Mouse (Mus musculus) ZHBTc4 (cell line): Measurements from ENCODE around the gene Grid1.

Experiments
- DNase-seq: peaks from one replicate; pipeline ENCODE4 v3.0.0-alpha.2; 2011; ENCODE audit warnings: low read depth, low spot score

Grid1 gene

GRCm38 (mm10) chr14:34908804-34909203 lies 88.9 kb downstream of the Grid1 start:
- no peak for DNase-seq

DNA sequence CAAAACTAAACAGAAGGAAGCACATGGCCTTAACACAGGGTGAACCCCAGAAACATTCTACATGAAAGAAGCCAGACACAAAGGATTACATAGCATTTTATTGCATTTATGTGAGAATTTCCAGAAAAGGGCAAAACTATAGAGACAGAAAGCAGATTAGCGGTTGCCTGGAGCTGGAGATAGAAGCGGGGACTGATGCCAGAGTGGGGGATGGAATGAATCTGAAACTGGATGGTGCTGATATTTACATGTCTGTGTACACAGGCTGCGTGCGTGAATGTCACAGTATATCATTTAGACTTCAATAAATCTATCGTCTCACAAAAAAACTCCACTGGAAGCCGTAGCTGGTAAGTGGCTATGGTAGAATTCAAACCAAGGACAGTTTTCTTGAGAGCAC lies 96.4 kb downstream of the Grid1 start:
- DNase-seq, result no peak

DNA sequence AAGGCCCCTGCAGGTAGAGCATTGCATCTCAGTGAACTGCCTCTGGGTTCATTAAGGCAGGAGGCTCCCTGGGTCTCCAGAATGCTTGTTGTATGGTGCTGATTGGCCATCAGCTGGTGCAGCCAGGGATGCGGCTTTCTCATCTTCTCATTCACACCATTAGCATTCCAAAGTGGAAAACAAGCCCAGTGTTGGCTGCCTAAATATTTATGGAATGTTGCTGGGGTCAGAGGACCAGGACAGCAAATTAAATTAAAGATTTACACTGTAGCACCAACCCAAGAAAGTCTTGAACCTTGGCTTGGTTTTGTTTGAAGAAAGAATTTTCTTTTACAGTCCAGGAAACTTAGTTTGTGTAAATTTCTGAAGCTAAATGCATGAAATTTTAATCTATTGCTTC lies 97.2 kb downstream of the Grid1 start:
- no peak for DNase-seq

- DNase-seq, result no peak
Observed at GRCm38 (mm10) chr14:34919221-34919620, 99.3 kb downstream of the Grid1 start.

GRCm38 (mm10) chr14:34921265-34921664 lies 101.4 kb downstream of the Grid1 start:
- DNase-seq, result no peak

GRCm38 (mm10) chr14:34925021-34925420 lies 105.1 kb downstream of the Grid1 start:
- no peak for DNase-seq

GRCm38 (mm10) chr14:34930040-34930719 lies 110.3 kb downstream of the Grid1 start:
- DNase-seq, result no peak

GRCm38 (mm10) chr14:34933197-34933596 lies 113.3 kb downstream of the Grid1 start:
- DNase-seq, result no peak

- DNase-seq, result no peak
Observed at GRCm38 (mm10) chr14:34936192-34936770, 116.4 kb downstream of the Grid1 start.

DNA sequence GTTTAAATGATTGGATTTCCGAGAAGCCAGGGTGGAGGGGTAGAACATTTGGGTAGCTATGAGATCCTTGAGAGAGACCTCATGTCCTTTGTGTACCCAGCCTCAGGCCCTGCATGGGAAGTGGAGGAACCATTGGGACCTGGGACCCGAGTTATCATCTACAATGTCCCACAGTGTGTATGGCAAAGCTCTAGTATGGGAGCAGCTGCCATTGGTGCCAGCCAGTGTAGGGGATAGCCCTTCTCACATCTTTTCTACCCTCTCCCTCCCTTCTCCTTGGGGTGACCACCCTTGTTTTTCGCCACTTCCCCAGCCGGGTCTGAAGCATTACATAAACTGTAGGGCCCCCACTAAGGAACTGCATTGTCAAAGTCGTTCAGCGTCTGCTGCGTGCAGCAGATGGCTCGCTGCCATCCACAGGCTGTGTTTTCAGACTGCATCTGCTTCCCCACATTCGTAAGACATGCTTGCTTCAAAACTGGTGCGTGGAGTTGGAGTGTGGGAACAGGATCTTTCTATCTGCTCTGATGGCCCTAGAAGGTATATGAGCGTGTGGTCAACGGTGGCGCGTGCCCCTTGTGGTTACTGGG lies 124.6 kb downstream of the Grid1 start:
- DNase-seq, result no peak

DNA sequence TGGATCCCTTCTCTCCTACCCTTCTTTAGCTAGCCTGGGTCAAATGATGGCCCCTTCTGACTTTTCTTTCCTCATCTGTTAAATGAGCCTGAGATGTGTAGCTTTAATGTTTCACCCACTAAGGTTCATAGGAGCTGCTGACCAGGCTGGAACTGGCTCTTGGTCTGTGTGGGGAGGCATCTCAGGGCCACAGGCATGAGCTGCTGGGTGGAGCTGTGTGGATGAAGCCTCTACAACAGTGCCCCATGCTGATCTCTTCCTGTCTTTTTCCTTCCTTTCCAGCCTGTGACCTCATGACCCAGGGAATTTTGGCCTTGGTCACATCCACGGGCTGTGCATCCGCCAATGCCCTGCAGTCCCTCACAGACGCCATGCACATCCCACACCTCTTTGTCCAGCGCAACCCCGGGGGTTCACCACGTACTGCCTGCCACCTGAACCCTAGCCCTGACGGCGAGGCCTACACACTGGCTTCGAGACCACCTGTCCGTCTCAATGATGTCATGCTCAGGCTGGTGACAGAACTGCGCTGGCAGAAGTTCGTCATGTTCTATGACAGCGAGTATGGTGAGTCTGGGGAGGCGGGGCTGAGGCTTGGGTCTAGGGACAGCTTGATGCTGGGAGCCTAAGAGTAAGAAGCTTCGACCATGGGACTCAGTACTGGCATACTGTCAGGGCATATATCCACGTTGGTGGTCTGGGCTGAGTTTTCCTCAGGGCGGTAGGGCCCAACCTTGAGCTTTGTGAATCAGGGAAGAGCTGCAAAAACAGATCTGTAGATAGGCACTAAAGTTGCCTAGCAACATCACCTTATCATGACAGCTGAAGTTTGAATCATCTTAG lies 125.8 kb downstream of the Grid1 start:
- DNase-seq, result no peak

- DNase-seq, result no peak
Observed at GRCm38 (mm10) chr14:34946314-34946583, 126.3 kb downstream of the Grid1 start.

DNA sequence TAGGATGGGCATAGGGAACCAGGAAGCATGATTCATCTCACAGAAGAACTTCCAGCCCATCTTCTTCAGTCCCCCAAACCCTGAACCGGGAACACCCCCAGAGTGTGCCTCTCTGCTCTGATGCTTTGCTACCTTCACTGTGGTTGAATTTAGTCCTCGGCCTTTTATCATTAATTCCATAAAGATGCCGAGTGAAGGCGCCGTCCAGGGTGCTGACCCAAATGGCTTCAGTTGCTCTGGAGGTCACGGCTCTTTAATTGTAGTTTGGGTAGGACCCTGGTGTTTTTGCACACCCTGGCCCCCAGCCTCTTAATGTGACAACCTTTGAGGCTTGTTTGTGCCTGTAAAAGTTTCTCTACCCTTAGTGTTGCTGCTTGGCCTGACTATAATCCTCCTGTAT lies 128.3 kb downstream of the Grid1 start:
- peak; percentile 44 for DNase-seq

- peak; percentile 53 for DNase-seq
Observed at GRCm38 (mm10) chr14:34952311-34952710, 132.4 kb downstream of the Grid1 start.

- DNase-seq, result no peak
Observed at GRCm38 (mm10) chr14:34953566-34953965, 133.7 kb downstream of the Grid1 start.

DNA sequence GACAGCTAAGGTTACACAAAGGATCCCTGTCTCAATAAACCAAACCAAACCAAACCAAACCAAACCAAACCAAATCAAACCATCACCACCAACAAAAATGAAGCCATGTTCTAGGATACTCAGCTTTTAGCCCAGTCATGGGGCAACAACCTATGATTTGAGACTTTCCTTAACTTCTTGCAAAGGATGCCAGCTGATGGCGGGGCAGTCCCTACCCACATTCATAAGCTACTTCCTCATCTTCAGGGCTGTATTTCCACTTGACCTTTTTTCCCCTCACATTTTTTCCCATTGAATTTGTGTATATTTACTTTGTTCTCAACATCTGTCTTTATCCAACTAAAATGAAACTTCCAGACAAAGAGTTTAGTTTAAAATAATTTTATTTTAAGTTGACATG lies 135.8 kb downstream of the Grid1 start:
- no peak for DNase-seq

DNA sequence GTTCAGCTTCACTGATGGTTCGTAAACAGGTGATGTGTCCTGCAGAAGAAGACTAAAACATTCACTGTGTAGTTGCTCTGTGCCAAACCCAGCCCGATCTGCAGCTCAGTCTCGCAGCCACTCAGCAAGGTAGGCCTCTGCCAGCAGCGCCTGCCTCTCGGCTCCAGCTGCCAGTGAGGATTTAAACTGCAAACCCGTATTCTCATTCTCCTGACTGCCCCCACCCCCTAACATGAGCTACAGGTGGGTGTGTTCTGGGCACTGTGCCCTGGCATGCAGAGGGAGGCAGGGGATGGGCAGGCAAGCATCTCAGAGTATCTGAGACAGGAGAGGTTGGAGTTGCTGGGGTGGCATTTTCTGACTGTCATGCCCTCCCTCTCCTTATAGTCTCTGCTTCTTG lies 140.3 kb downstream of the Grid1 start:
- no peak for DNase-seq

DNA sequence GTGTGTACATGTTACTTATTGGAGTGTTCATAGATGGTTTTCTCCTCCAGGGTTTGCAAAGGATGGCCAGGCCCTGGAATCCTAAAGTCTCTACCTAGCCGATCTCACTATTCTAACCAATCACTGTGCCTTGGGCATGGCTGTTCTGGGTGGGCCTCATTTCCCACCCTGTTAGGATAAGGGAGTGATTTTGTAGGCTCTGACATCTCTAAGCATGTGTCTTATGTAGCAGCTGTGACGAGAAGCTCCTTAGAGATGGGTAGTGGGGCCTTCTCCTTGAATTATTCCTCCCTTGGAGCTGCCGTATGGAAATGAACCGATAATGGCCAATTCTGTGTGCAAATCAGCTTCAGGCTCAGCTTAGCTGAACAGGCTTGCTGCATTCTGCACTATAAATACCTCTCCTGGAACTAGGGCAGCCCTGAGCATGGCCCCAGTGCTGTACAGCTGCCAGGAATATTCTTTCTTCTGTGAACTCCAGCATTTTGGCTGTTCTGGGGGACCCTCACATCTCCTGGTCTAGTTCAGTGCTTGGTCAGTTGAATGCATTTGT lies 143.8 kb downstream of the Grid1 start:
- DNase-seq, result peak; percentile 16

- no peak for DNase-seq
Observed at GRCm38 (mm10) chr14:34969102-34969819, 149.4 kb downstream of the Grid1 start.

GRCm38 (mm10) chr14:34972930-34973329 lies 153.0 kb downstream of the Grid1 start:
- no peak for DNase-seq

DNA sequence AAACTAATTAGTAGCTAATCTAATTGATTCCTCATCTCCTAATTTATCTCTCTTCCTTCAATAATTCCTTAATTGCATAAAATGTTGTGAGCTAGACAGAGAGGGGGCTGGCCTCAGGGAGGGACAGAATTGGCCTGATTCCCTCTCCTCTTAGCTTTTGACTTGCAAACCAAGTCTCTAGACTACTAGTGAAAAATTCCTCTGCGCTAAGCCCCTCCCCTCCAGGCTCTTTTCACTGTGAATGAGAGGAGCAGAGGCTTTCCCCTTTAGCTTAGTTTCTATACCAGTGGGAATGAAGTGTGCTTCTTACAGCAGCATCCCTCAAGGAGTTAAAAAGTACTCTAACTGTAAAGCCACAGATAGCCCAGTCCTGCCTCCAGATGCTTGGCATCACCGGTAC lies 160.8 kb downstream of the Grid1 start:
- peak; percentile 56 for DNase-seq

DNA sequence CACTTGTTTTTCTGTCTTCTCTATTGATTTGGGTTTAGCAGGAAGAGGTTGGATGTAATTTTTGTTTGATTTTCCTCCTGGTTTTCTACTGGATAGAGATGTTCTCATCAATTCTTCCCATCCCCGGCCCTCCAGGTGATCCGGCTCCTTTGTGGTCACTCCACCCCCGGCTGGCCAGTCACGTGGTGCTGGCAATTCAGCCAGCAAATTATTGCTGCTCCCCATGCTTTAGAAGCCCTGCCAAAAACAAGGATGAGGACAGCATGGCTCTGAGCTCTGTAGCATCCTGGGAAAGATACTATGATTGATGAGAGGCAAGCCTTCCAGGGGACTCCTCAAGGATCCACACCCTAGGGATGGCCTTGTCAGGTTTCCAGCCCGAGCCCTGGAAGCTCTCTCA lies 169.2 kb downstream of the Grid1 start:
- no peak for DNase-seq
